Mouse (Mus musculus) small intestine, adult 2 months (tissue): ENCODE data around the gene Nbas. TPM values are rescaled to one million over a fixed set of nuclear protein-coding genes. Genes with fewer than 3 reads are reported as not detected.

ENCODE experiments used
- H3K27ac ChIP-seq: fragments of 200-500 bp; 2 replicates; pipeline ENCODE4 v1.5.1; 2012; ENCODE audit warnings: low read depth, low read length, control low read depth, inconsistent platforms; ENCODE audit not compliant: insufficient read depth
- H3K27me3 ChIP-seq: fragments of 200-500 bp; 2 replicates; pipeline ENCODE4 v1.6.1; 2012; ENCODE audit warnings: mild to moderate bottlenecking, moderate library complexity, low read length, inconsistent platforms; ENCODE audit not compliant: control insufficient read depth, insufficient read depth
- H3K36me3 ChIP-seq: fragments of 200-500 bp; 2 replicates; pipeline ENCODE4 v1.6.1; 2012; ENCODE audit warnings: mild to moderate bottlenecking, low read length, control low read depth, inconsistent platforms; ENCODE audit not compliant: control insufficient read depth, insufficient read depth
- H3K4me1 ChIP-seq: fragments of 200-500 bp; 2 replicates; pipeline ENCODE4 v1.6.1; 2012; ENCODE audit warnings: low read length, inconsistent platforms, mixed read lengths; ENCODE audit not compliant: control insufficient read depth, insufficient read depth, insufficient read length
- H3K4me3 ChIP-seq: fragments of 200-500 bp; 2 replicates; pipeline ENCODE4 v1.5.1; 2012; ENCODE audit warnings: low read depth, mild to moderate bottlenecking, control low read depth, inconsistent platforms, low read length, moderate library complexity
- CTCF ChIP-seq: fragments of 200-500 bp; IDR thresholded peaks from 2 replicates; pipeline ENCODE4 v1.5.1; 2012; ENCODE audit warnings: low read depth, mild to moderate bottlenecking, control low read depth, inconsistent platforms, low read length, moderate library complexity, mixed read lengths; ENCODE audit not compliant: insufficient replicate concordance, insufficient read length; ENCODE audit errors: extremely low read depth
- POLR2A ChIP-seq: fragments of 200-500 bp; IDR thresholded peaks from 2 replicates; pipeline ENCODE4 v1.6.1; 2012; ENCODE audit warnings: low read depth, mild to moderate bottlenecking, control low read depth, inconsistent platforms, low read length, moderate library complexity
- WGBS: fragments of 180-500 bp; shearing (Covaris S2); methylation state at CpG from one replicate; pipeline ENCODE4 v1.1.7; 2018; 5-methylcytosine and 5-hydroxymethylcytosine counted together
- polyA plus RNA-seq: library from polyadenylated mRNA; depleted of rRNA; stranded (reverse); fragments of >200 nt; gene quantifications from 2 replicates; pipeline ENCODE4 v1.2.3, GENCODE M21; 2012

Gene Nbas
- polyA plus RNA-seq, 1 experiment, result 17.2 TPM

DNA sequence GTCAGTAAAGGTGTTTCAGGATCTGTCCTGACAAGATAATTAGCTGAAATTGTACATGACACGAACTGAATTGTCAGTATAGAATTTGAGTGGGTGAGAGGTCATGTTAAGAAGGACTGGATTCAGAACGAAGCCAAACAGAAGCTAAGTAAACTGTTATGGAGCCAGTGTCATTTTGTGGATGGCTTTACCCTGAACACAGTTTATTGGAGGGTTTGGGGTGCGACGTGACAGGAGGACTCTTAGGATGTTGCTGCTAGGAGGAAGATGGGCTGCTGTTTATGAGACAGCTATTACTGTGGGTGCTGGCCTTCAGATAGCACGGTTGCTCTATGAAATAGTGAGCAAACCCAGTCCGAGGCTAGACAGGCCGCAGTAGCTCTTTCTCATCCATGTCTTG lies 210.2 kb downstream of the Nbas start:
- 88% methylated on average over 7 of the region's 7 CpGs for WGBS
- H3K4me3 ChIP-seq, result no peak overlapping the region
- H3K36me3 ChIP-seq, result peaks cover 27% of the 10 kb centered on the region
- no peaks in the 10 kb centered on the region for H3K4me1 ChIP-seq
- no peak overlapping the region for H3K27ac ChIP-seq
- TF ChIP-seq CTCF, result no peak
- H3K27me3 ChIP-seq, result no peaks in the 10 kb centered on the region

DNA sequence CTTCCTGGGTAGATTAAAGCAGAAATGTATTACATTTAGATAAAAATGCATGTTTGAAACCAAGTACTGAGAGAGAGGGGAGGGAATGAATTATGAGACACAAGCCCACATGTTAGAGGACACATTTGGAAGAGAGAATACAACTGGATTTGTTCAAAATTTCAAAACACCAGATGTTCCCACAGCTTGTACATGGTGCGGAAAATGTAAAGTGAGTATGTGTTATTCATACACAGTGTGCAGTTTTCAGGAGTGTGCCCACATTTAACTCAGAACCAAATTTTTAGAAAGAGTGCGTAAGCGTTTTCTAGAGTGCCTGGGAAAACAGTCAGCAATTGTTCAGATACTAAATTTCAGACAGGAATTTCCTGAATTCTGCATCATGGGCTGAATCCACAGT lies 217.3 kb downstream of the Nbas start:
- TF ChIP-seq POLR2A, result no peak
- TF ChIP-seq CTCF, result no peak
- 93% methylated on average over 3 of the region's 3 CpGs for WGBS
- Histone ChIP-seq H3K27me3 (no peaks in the 10 kb centered on the region), H3K36me3 (peaks cover 21% of the 10 kb centered on the region), H3K27ac (no peak overlapping the region), H3K4me3 (no peak overlapping the region), H3K4me1 (no peaks in the 10 kb centered on the region)

DNA sequence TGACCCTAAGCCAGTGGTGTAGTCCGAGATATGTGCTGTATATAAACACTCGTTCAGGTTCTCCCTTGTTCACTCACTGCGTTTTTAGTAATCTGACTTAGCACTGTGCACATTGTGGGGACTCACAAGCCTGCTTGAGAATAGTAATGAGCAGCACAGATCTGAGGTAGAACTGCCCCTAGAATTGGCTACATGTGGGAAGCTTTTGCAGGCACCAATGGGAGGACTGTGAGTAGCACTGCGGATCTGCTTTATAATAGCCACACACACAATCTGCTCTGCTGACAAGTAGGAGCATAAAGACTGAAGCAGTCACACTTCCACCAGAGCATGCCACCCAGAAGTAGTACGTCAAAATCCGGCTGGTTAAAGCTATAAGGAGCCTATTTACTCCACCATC lies 228.3 kb downstream of the Nbas start:
- H3K36me3 ChIP-seq, result peaks cover 2% of the 10 kb centered on the region
- WGBS, result 93% methylated on average over 6 of the region's 6 CpGs
- no peak overlapping the region for H3K4me3 ChIP-seq
- no peak overlapping the region for H3K27ac ChIP-seq
- TF ChIP-seq POLR2A (no peak), CTCF (no peak)
- no peaks in the 10 kb centered on the region for H3K27me3 ChIP-seq
- no peaks in the 10 kb centered on the region for H3K4me1 ChIP-seq

DNA sequence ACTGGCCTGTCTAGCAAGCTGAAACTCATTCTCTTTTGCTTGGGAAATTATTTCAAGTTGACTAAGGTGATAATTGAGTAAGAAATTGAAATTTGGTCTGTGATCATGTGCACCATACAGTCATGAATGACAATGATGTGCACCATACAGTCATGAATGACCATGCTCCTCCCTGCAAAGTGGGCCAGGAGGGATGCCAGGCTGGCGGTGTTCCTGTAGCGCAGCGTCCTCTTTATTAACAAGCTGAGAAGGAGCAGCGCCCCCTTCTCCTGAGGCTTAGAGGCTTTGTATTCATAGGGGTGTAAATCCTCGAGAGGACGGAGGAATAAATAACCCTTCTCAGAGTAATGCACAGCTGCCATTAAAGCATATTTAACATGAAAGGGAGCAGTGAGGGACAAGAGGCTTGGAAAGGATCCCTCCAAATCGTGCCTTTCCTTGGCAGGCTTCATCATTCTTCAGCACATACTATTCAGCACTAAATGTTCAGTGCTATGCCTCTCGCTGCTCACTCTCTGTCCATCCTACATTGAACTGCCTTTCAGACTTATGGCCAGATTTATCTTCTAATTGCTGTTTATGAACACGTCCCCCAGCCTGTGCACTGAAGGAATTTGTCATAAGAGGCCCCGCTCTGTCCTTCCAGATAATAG lies 230.4 kb downstream of the Nbas start:
- Histone ChIP-seq H3K4me3 (no peak overlapping the region), H3K27me3 (no peaks in the 10 kb centered on the region), H3K27ac (no peak overlapping the region), H3K4me1 (no peaks in the 10 kb centered on the region), H3K36me3 (peaks cover 2% of the 10 kb centered on the region)
- no peak for TF ChIP-seq CTCF
- TF ChIP-seq POLR2A, result no peak
- WGBS, result 88% methylated on average over 10 of the region's 10 CpGs

DNA sequence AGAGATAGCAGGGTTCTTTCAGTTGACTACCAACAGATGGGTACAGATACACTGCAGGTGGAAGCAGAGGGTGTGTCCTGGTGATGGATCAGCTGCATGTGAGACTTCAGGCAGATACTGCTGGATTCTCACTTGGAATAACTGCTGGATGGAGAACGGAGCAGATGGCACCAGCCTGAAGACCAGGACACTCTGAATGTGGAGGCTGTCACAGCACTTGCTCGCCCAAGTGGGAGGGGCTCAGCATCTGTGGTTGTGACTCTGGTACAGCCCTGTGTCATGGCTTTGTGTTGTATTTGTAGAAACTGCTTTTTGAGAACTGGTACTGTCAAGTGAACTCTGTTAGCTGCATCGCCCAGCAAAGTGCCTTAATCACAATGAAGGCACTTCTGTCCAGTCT lies 231.3 kb downstream of the Nbas start:
- Histone ChIP-seq H3K4me1 (no peaks in the 10 kb centered on the region), H3K27me3 (no peaks in the 10 kb centered on the region), H3K27ac (no peak overlapping the region), H3K36me3 (peaks cover 2% of the 10 kb centered on the region), H3K4me3 (no peak overlapping the region)
- 93% methylated on average over 3 of the region's 3 CpGs for WGBS
- TF ChIP-seq POLR2A (no peak), CTCF (no peak)

DNA sequence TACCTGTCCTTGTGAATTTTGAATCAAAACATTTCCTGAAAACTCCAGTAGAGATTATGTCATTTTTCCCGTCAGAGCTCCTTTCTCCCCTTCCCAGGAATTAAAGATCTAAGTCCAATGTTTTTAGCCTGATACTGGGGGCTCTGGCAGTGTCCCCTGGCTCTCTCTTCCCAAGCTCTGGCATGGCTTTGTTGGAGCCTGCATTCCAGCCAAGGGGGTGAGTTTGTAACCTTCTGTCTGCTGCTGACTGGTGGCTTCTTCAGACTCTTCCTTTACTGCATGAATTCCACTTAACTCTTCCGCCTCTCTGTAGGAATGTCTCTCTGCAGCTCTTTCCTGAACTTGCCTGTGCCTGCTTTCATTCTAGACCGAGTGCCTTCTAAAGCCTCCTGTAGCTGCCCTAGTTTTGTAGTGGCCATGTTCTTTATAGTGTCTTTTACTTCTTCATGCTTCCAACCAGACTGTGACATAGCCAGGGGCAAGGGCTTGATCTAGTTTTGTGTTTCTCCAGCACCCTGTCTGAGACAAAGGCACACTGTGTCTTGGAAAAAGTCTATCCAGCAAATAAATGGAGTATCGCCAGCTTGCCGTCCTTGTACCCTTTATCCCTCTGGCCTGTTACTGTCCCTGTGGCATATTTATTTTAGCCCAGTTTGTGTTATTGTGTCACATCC lies 236.0 kb downstream of the Nbas start:
- H3K27me3 ChIP-seq, result no peaks in the 10 kb centered on the region
- H3K4me1 ChIP-seq, result no peaks in the 10 kb centered on the region
- no peak overlapping the region for H3K27ac ChIP-seq
- WGBS, result 85% methylated on average over 5 of the region's 5 CpGs
- no peak overlapping the region for H3K4me3 ChIP-seq
- TF ChIP-seq POLR2A, result no peak
- TF ChIP-seq CTCF, result no peak
- H3K36me3 ChIP-seq, result no peaks in the 10 kb centered on the region

DNA sequence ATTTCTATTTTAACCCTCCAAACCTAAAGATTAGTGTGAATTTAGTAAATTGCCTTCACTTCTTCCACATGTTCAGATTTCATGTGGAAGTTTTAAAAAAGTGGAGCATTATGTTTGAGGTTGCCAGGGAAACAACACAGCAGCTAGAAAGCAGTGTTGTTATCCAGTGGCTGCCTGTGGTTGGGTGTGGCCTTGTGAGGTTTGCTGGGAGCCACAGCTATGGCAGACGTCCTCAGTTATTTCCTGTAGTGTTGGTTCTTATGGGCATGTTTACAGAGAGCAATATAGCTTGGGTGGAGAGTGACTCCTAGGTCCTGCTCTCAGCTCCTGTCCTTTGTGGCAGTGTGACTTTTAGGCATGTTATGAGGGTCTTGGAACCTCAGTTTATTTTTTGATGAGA lies 249.1 kb downstream of the Nbas start:
- no peaks in the 10 kb centered on the region for H3K27me3 ChIP-seq
- H3K4me3 ChIP-seq, result no peak overlapping the region
- H3K27ac ChIP-seq, result no peak overlapping the region
- no peak for TF ChIP-seq CTCF
- TF ChIP-seq POLR2A, result no peak
- H3K36me3 ChIP-seq, result peaks cover 38% of the 10 kb centered on the region
- H3K4me1 ChIP-seq, result no peaks in the 10 kb centered on the region
- WGBS, result 13% methylated on average over 1 of the region's 1 CpGs
